Mouse (Mus musculus) cerebellum, adult 9-11 months (tissue): ENCODE measurements around the gene Zfp212.

Experiments
- DNase-seq: peaks from one replicate; pipeline ENCODE4 v3.0.0; 2022

The Zfp212 gene

DNA sequence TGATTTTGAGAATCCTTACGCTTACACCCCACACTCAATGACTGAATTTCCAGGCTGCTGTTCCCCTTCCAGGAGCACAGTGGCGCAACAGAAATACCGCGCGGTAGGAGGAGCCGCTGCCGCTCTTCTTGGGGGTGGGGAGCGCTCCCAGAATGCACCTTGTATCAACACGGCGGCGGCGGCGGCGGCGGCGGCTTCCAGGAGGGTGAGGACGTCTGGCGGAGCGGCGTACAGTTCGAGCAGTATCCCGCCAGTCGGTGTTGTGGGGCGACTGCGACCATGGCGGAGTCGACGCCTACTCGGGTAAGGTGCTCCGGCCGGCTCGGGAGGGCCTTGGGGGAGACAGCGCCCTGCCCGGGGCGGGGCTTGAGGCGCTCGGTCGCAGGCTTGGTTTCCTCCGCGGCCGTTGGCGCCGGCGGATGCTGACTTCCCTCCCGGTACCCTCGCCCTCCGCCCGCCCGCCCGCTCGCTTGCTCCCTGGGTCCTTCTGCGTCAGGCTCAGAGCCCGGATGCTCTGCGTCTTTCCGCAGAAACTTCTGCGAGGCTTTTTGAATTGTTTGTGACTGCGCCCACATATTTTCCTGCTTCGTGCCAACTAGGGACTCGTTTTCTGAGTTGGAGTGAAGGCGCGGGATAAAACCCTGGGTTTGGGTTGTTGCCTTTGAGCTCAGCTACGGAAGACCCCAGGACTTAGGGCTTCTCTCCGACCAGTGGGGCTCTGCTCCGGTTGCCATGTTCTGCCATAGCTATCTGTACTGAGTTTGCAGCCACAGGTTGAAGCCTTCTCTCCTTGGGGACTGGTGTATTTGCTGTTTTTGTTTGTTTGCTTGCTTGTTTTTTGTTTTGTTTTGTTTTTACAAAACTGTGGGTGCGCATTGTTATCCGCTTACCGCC lies at the start of gene Zfp212:
Zfp212 (plus strand) TSS at position 30 of the 894 bp plus-strand sequence.
- DNase-seq = peak; percentile 91

- DNase-seq = no peak
These were observed 48.0 kb upstream of the Zfp212 start for GRCm38 (mm10) chr6:47872266-47872665.

- DNase-seq = no peak
These were observed 43.2 kb upstream of the Zfp212 start, which contains the start of gene Zfp282 for GRCm38 (mm10) chr6:47877058-47877457. TSS of gene Zfp282 (plus strand) at chr6:47877204.

DNA sequence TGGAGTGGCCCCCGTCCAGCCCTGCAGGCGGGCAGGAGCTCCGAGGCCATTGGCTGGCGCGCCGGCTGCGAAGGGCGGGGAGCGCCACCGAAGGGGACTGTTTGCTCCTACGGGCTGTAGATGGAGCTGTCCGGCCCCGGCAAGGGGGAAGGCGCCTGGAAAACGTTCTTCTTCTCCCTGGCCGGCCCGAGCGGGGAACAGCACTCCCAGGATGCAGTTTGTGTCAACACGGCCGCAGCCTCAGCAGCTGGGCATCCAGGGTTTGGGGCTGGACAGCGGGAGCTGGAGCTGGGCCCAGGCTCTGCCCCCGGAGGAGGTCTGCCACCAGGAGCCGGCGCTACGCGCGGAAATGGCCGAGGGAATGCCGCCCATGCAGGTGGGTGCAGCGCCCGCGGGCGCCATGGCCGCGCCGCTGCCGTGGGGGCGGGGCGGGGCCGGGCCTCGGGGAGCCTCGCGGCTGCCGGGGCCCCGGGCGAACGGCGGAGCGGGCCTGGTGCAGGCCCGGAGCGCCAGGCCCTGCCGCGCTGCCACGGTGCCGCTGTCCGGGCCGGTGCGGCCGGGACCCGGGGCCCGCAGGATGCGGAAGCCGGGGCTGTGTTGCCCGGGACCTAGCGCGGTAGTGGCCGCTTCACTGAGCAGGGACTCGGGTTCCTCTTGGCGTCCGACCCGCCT lies 42.7 kb upstream of the Zfp212 start:
- peak; percentile 94 for DNase-seq

GRCm38 (mm10) chr6:47878133-47878514 lies 42.2 kb upstream of the Zfp212 start:
- DNase-seq = peak; percentile 30

GRCm38 (mm10) chr6:47878593-47878992 lies 41.7 kb upstream of the Zfp212 start:
- no peak for DNase-seq

DNA sequence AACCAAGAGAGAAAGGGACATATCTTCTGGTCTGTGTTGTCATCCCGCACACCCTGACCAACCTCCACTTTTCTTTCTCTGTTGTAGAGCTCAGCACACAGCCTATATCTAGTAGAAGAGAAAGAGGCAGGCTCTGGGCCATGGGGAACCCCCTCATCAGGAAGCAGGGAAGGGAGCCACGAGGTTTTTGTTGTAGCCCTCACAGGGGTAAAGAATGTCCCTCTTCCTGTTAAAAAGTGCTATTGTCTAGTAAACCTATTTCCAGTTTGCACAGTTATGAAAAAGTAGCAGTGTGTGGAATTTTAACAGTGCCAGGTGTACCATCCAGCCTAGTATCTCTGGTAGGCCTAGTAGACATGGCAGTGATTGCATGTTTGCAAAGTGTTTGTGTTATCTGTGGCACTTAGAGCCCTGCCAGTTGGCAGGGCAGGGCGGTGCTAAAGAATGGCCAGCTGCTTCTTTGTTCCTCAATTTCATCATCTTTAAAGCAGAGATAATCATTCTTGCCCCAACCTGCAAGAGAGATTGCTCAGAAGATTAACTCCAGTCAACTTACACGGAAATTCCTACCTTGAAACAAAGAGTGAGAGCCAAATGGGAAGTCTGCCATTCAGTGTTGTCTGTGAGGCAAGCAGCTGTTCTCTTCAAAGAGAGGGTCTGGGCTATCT lies 41.1 kb upstream of the Zfp212 start:
- no peak for DNase-seq

DNA sequence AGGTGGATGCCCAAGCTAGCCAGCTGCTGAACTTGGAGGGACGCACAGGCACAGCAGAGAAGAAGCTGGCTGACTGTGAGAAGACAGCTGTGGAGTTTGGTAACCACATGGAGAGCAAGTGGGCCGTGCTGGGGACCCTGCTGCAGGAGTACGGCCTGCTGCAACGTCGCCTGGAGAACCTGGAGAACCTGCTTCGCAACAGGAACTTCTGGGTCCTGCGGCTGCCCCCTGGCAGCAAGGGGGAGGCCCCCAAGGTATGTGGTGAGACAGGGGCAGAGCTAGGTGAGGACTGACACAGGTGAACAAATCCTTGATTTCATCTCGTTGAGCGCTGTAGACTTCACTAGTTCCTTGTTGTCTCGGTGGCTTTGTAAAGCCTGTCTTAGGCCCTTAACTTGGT lies 40.1 kb upstream of the Zfp212 start:
- DNase-seq = no peak

DNA sequence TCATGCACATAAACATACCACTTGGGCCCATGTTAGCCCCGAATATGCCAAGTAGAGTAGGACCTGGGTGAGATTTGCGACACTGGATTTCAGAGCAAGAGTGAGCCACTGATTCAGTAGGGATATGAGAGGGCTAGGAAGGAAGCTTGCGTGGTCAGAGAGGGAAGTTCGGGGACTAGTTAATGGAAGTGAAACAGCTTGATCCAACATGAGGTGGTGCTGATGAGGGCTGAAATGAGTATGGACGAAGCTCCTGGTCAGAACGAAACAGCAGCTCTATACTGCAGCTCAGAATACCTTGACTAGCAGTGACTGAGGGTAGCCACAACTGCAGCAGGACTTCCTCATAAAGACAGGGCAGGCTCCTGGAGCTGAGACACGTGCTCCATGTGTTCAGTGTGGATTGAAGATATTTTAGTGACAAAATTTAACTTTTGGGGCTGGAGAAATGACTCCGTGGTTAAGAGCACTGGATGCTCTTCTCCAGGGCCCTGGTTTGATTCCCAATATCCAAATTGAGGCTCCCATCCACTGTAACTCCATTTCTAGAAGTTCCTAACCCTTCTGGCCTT lies 31.4 kb upstream of the Zfp212 start:
- no peak for DNase-seq

DNA sequence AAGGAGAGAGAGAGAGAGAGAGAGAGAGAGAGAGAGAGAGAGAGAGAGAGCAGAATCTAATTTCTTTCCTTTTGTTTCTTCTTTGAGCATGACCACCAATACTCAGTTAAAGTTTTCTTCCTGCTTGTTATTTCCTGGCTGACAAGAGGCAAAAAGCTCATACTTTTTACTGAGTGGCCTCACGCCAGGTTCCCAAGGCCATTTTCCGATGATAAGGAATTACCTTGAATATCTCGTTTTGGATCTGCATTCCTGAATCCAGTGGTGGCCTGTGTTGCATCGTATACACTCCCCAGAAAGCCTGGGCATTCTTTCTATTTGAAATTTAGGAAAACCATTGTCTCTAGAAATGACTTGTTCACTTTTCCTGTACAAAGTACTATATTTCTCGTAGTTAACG lies 20.9 kb upstream of the Zfp212 start:
- no peak for DNase-seq

GRCm38 (mm10) chr6:47903587-47903986 lies 16.7 kb upstream of the Zfp212 start:
- peak; percentile 83 for DNase-seq

DNA sequence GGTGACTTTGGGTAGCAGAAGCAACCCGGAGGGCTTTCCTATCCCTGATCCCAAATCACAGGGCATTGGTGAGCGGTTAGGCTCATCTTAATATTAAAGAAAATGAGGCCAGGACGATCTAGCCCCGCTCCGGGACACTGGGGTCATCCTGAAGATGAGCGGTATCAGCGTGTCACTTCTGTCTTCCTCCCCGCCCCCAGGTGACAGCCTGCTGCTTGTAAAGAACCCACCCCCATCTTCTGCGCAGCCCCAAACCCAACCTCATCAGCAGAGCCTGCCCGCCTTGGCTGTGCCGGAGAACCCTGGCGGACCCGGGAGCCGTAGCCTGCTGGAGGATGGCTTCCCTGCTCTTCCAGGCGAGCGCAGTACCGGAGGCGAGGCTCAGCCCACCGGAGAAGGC lies 15.9 kb upstream of the Zfp212 start:
- no peak for DNase-seq

DNA sequence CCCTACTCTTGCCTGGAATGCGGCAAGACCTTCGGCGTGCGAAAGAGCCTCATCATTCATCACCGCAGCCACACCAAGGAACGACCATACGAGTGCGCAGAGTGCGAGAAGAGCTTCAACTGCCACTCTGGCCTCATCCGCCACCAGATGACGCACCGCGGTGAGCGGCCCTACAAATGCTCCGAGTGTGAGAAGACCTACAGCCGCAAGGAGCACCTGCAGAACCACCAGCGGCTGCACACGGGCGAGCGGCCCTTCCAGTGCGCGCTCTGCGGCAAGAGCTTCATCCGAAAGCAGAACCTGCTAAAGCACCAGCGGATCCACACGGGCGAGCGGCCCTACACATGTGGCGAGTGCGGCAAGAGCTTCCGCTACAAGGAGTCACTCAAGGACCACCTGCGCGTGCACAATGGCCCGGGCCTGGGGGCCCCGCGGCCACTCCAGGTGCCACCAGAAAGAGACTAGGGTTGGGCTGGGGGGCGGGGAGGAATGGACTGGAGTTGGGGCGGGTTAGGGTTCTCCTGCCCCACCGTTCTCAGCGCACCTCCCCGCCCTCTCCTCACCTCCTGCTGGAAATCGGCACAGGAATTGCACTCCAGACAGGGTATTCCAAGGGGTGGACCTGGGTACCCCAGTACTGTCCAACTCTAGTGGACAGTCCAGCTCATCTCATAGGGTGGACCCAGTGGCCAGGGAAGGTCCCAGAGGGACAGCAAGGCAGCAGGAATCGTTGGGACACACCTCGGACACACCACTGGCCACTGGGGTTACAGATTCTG lies 15.2 kb upstream of the Zfp212 start:
- DNase-seq = no peak

- no peak for DNase-seq
These were observed 13.9 kb upstream of the Zfp212 start for GRCm38 (mm10) chr6:47906326-47906725.

- DNase-seq = no peak
These were observed 11.3 kb upstream of the Zfp212 start for GRCm38 (mm10) chr6:47909007-47909406.

GRCm38 (mm10) chr6:47911650-47912049 lies 8.6 kb upstream of the Zfp212 start:
- DNase-seq = no peak

- DNase-seq = no peak
These were observed 7.3 kb upstream of the Zfp212 start for GRCm38 (mm10) chr6:47912991-47913390.

DNA sequence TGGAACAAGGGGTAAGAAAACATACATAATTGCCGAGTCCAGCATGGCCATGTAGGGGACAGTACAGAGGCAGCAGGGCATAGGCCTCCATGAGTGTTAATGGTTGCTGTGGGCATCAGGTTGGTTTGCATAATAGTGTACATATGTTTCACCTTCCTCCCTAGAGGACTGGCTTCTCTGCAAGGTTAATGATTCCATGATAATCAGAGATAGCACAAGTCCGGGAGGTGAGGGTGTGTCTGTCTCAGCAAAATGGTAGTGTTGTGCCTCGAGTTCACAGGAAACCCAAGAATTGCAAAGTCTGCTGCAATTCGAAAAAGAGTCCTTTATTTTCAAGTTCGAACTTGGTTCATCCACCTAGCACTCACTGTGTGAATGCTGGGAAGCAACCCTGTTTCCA lies 3.2 kb upstream of the Zfp212 start:
- no peak for DNase-seq

DNA sequence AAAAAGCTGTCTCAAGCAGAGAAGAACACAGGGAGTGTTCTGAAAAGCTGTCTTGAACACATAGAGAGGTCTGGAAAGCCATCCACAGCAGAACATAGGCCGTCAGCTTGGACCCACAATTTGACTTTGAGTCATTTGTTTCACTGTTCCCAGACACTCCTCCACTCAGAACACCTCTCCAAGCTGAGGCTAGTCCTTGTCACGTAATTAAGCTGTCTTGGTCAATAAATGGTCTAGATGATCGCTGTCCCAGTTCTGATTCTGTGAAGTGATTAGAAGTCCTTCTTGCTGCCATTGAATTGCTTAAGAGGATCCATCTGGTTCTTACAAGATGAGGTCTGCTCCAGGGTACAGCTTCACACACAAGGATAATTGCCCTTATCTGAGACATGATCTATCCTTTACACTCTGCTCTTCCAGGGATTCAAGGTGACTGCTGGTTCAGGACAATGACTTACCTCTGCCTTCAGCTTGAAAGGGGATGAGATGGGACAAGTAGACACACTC lies 1.5 kb upstream of the Zfp212 start:
- no peak for DNase-seq

DNA sequence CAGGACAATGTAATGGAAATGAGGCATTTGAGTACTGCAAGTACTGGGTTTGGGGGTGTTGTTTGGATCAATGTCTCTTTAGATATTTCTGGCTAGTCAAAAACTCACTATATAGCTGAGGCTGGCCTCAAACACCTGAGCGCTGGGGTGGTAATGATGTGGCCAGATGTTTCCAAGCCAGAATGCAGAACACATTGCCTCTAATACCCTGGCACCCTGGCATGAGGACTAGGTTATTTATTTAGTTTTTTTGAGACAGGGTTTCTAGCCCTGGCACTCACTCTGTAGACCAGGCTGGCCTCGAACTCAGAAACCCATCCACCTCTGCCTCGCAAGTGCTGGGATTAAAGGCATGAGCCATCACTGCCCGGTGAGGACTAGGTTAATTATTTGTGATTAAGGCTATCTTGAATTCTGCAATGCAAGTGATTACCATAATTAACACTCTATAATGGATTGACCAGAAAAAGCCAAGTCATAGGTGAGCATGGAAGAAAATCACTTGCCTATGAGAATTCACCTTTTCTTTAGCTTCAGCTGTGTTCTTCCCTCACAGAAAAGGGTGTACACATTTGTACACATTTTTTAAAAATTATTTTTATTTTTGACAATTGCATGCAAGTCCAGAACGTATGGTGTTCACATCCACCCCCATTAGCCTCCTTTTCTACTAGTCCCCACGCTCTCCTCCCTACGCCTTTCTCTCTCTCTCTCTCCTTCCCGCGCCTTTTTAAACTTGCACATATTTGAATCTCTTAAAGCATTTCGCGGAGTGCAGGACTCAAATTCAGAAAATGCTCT lies 430 bp upstream of the Zfp212 start:
- peak; percentile 17 for DNase-seq

GRCm38 (mm10) chr6:47942461-47942860 lies 22.2 kb downstream of the Zfp212 start:
- no peak for DNase-seq
